Mouse (Mus musculus) forebrain, embryonic 11.5 days (tissue): ENCODE measurements around the gene Hist1h2bb. TPM values are rescaled to one million over a fixed set of nuclear protein-coding genes. Genes with fewer than 3 reads are reported as not detected.
"Not testable (repeated sequence)": the region's sequence is repeated elsewhere in the genome, so short reads cannot be mapped to it uniquely, and the experiment has no call there.

Experiments
- ATAC-seq: fragments of 200-750 bp; cut with Nextera tagmentation; replicated peaks from 2 replicates; pipeline ENCODE4 v1.8.0; 2017; ENCODE audit warnings: moderate TSS enrichment; ENCODE audit not compliant: low FRiP score
- DNase-seq: peaks from one replicate; pipeline ENCODE4 v3.0.0-alpha.2; 2017; ENCODE audit warnings: low spot score
- H3K27ac ChIP-seq: fragments of 300-500 bp; sonication (generic); 2 replicates; pipeline ENCODE4 v1.5.1; 2014; ENCODE audit warnings: low read depth, low read length
- H3K27me3 ChIP-seq: fragments of 300-500 bp; sonication (generic); 2 replicates; pipeline ENCODE4 v1.6.1; 2014; ENCODE audit warnings: mild to moderate bottlenecking, low read length, mixed read lengths; ENCODE audit not compliant: control insufficient read depth, insufficient read depth
- H3K36me3 ChIP-seq: fragments of 300-500 bp; sonication (generic); 2 replicates; pipeline ENCODE4 v1.6.1; 2014; ENCODE audit warnings: mild to moderate bottlenecking, low read length, moderate library complexity, mixed read lengths; ENCODE audit not compliant: control insufficient read depth, insufficient read depth
- H3K4me1 ChIP-seq: fragments of 300-500 bp; sonication (generic); replicated peaks from 2 replicates; pipeline ENCODE4 v1.6.1; 2014; ENCODE audit warnings: low read length, mixed read lengths; ENCODE audit not compliant: control insufficient read depth, insufficient read depth
- H3K4me2 ChIP-seq: fragments of 300-500 bp; sonication (generic); 2 replicates; pipeline ENCODE4 v1.6.1; 2014; ENCODE audit warnings: low read depth, mild to moderate bottlenecking, low read length, moderate library complexity, mixed read lengths; ENCODE audit not compliant: severe bottlenecking
- H3K4me3 ChIP-seq: fragments of 300-500 bp; sonication (generic); 2 replicates; pipeline ENCODE4 v1.5.1; 2014; ENCODE audit warnings: low read depth, low read length
- H3K9ac ChIP-seq: fragments of 300-500 bp; sonication (generic); 2 replicates; pipeline ENCODE4 v1.6.1; 2014; ENCODE audit warnings: low read length
- H3K9me3 ChIP-seq: fragments of 300-500 bp; sonication (generic); 2 replicates; pipeline ENCODE4 v1.6.1; 2016; ENCODE audit warnings: low read length, mixed read lengths; ENCODE audit not compliant: control insufficient read depth
- WGBS: fragments of 180-500 bp; shearing (Covaris S2); extraction: QIAGEN DNeasy Blood & Tissue Kit; methylation state at CpG from one replicate; pipeline ENCODE4 v1.1.7; 2014; 5-methylcytosine and 5-hydroxymethylcytosine counted together
- polyA plus RNA-seq: library from polyadenylated mRNA; unstranded; fragments of >200 nt; fragmentation: Nextera tagmentation; extraction: Ambion mirVana; gene quantifications from 2 replicates; pipeline ENCODE4 v1.2.1, GENCODE M21; 2014

Hist1h2bb gene
- polyA plus RNA-seq, result 2.6 and 3.4 TPM in 2 replicates

DNA sequence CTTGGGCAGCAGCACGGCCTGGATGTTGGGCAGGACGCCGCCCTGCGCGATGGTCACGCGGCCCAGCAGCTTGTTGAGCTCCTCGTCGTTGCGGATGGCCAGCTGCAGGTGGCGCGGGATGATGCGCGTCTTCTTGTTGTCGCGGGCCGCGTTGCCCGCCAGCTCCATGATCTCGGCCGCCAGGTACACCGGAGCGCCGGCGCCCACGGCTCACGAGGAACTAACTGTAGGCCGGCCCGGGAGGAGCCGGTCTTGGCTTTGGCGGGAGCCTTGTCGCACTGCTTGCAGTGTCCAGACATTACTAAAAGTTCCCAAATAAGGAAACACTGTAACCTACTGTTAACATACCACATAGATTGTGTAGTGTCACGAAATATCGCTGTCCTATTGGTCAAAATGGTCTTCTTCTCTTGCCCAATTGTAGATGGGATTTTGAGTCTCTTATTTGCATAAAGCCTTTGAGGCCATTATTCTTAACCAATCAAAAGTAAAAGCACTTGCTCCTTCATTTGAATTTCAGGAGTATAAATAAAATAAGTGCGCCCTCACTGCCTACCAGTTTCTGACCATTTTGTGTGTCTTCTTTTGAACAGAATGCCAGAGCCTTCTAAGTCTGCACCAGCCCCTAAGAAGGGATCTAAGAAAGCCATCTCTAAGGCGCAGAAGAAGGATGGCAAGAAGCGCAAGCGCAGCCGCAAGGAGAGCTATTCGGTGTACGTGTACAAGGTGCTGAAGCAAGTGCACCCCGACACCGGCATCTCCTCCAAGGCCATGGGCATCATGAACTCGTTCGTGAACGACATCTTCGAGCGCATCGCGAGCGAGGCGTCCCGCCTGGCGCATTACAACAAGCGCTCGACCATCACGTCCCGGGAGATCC is at the start of gene Hist1h2bb:
Hist1h2bb (plus strand) TSS at position 534 of the 880 bp plus-strand sequence.
- H3K27me3 ChIP-seq, H3K4me1 ChIP-seq, H3K9me3 ChIP-seq, H3K36me3 ChIP-seq: not testable (repeated sequence)
- H3K4me3 ChIP-seq, result peak within 1 kb of the TSS; percentile 38
- under 1% methylated on average over 36 of the region's 58 CpGs for whole genome bisulfite sequencing
- H3K27ac ChIP-seq, result peak within 1 kb of the TSS; percentile 99
- peak within 1 kb of the TSS; percentile 81 for H3K9ac ChIP-seq
- ATAC-seq (peak; percentile 90), DNase-seq (peak; percentile 87)
- peak within 1 kb of the TSS; percentile 60 for H3K4me2 ChIP-seq

DNA sequence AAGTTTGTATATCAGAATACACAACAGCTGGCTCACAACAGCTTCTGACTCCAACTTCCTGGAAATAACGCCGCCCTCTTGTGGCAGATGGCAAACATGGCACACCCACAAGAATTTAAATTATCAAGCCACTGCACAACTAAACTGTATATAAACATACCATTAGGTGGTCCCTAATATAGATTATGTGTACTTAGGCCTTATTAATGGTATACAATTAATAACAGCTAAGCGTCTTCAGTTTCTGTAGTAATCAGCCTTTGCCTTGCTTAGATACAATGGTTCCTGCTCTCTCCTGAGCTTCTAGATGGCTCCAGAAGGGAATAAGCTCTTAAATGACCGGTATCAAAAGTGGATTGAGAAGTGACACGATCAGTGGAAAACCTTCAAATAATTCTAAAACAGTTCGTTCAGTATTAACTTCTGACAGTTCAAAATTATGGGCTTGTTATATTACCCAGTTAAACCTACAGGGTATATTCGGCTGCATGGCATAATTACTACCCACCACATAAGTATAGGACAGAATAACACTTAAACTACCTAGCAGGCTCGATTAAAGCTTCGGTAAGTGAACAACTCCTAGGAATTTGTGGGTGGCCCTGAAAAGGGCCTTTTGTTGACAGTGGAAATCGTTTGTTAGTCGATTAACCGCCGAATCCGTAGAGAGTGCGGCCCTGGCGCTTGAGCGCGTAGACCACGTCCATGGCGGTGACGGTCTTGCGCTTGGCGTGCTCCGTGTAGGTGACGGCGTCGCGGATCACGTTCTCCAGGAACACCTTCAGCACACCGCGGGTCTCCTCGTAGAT is 48.8 kb upstream of the Hist1h2bb start:
- Histone ChIP-seq H3K9ac (peak overlapping the region; percentile 43), H3K27me3 (no peaks in the 10 kb centered on the region), H3K4me3 (peak overlapping the region; percentile 36), H3K36me3 (no peaks in the 10 kb centered on the region), H3K9me3 (no peaks in the 10 kb centered on the region), H3K4me1 (no peaks in the 10 kb centered on the region), H3K4me2 (peak overlapping the region; percentile 45), H3K27ac (peak overlapping the region; percentile 81)
- under 1% methylated on average over 23 of the region's 32 CpGs for WGBS
- DNase-seq (peak; percentile 80), ATAC-seq (peak; percentile 64)

DNA sequence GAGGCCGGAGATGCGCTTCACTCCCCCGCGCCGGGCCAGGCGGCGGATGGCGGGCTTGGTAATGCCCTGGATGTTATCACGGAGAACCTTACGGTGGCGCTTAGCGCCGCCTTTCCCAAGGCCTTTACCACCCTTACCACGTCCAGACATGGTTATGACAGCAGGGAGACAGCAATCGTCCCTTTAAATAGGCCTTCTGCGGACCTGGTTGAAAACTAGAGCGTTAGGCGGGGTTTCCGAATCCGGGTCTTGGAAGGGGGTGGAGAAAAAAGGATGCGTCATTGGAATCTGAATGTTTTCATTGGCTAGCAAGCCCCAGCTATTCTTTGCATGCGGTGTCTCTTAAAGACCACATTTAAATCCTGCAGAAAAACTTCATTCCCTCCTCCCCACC is 48.2 kb upstream of the Hist1h2bb start, which contains the start of gene Hist1h4c:
Hist1h4c (minus strand) TSS at position 155 of the 394 bp plus-strand sequence.
- peak; percentile 96 for ATAC-seq
- peak within 1 kb of the TSS; percentile 81 for H3K27ac ChIP-seq
- WGBS, result 0% methylated on average over 19 of the region's 22 CpGs
- H3K4me2 ChIP-seq, result peak within 1 kb of the TSS; percentile 45
- DNase-seq, result peak; percentile 97
- H3K36me3 ChIP-seq, result no peaks in the 10 kb centered on the region
- no peaks in the 10 kb centered on the region for H3K27me3 ChIP-seq
- H3K4me3 ChIP-seq, result peak within 1 kb of the TSS; percentile 36
- peak within 1 kb of the TSS; percentile 43 for H3K9ac ChIP-seq
- no peaks in the 10 kb centered on the region for H3K4me1 ChIP-seq
- H3K9me3 ChIP-seq, result no peaks in the 10 kb centered on the region

DNA sequence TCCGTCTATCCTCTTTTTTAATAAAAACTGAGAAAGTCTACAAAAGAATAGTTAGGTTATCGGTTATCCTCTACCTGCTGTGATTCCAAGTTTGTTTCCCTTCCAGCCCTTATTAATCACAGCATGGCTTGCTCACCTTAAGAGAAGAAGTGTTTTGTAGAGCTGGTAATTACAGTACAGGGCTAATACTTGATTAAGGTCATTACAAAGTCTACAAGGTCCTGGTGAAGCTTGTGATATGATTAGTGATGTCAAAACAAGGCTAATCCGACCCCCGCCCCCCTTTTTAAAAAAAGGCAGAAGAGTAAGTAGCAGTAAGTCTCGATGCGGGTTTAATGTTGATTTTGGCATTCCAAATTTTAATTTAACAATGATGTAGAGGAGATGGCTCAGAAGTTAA is 47.5 kb upstream of the Hist1h2bb start:
- ATAC-seq (no peak), DNase-seq (no peak)
- Histone ChIP-seq H3K9ac (no peak overlapping the region; the same call in 1 of the 2 replicates), H3K27ac (peak overlapping the region; percentile 81), H3K4me1 (no peaks in the 10 kb centered on the region), H3K4me2 (peak overlapping the region; percentile 33; the same call in 1 of the 2 replicates), H3K27me3 (no peaks in the 10 kb centered on the region), H3K9me3 (no peaks in the 10 kb centered on the region), H3K36me3 (no peaks in the 10 kb centered on the region), H3K4me3 (no peak overlapping the region)
- WGBS, result 54% methylated on average over 6 of the region's 6 CpGs

DNA sequence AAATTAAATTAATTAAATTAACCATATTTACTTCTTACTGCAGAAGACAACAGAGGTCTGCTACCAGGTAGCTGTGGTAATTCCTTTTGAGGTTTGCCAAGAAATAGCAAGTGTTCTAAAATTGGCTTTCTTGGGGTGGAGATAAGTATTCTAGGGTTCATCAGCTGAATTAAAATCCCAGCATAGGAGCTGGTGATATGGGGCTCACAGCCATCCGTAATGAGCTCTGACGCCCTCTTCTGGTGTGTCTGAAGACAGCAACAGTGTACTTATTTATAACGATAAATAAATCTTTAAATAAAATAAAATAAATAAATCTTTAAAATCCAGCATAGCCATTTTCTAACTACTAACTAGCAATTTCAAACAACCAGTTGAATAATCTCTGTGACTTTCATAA is 46.8 kb upstream of the Hist1h2bb start:
- H3K4me3 ChIP-seq, result no peak overlapping the region
- no peaks in the 10 kb centered on the region for H3K4me1 ChIP-seq
- H3K4me2 ChIP-seq, result no peak overlapping the region
- no peaks in the 10 kb centered on the region for H3K36me3 ChIP-seq
- 73% methylated on average over 3 of the region's 3 CpGs for WGBS
- ATAC-seq (no peak), DNase-seq (no peak)
- H3K27me3 ChIP-seq, result no peaks in the 10 kb centered on the region
- H3K9me3 ChIP-seq, result no peaks in the 10 kb centered on the region
- no peak overlapping the region for H3K9ac ChIP-seq
- H3K27ac ChIP-seq, result no peak overlapping the region

DNA sequence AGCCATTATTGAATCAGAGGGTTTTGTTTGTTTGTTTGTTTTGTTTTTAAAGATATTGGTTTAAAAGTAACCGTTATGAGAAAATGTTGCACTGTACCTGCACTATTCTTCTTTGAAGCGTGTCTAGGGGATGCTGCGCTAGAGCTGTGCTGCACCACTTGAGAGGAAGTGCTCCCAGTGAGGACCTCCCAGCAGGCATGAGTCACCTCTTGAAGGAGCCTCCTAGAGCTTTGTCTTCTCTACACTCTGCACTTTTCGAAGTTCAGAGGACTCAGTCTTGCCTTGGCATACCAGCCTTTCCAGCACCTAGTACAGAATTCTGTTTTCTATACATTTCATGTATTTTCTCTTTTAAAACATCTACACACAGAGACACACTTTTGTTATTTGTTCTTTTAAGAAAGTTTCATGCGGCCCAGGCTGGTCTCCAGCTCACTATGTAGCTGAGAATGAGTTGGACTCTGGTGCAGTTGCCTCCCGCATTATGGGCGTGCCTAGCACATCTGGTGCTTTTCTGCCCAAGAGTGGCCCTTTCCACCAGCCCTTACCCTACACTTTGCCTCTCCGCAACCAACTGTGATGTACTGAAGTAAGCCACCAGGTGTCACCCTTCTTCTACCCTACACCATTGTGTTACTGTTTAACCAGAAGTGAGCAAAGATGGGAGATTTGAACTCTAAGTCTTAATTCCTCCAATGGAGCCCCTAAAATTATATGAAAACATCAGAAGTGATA is 45.6 kb upstream of the Hist1h2bb start:
- Histone ChIP-seq H3K9me3 (no peaks in the 10 kb centered on the region), H3K4me3 (no peak overlapping the region), H3K9ac (no peak overlapping the region), H3K4me2 (no peak overlapping the region), H3K27me3 (no peaks in the 10 kb centered on the region), H3K36me3 (no peaks in the 10 kb centered on the region), H3K27ac (no peak overlapping the region), H3K4me1 (no peaks in the 10 kb centered on the region)
- DNase-seq (peak; percentile 77), ATAC-seq (peak; percentile 33)
- WGBS, result 30% methylated on average over 8 of the region's 8 CpGs

DNA sequence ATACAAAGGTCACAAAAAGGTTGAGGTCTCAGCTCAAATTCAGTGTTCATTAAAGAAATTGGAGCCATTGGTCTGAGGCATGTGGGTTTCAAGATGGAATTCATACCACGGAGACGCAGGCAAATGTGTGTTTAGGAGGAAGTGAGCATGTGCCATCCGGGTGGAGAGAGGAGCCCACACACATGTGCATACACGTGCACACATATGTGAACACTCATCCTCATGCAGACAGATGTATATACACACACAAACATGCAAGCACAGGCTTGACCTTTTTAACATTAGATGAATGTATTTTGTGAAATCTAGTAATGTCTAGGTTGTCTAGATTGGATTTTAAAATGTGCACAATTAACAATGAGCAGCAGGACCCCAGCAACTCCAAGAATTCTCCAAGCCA is 44.3 kb upstream of the Hist1h2bb start:
- ATAC-seq, result no peak
- Histone ChIP-seq H3K27ac (no peak overlapping the region), H3K4me1 (no peaks in the 10 kb centered on the region), H3K4me2 (no peak overlapping the region), H3K9ac (no peak overlapping the region), H3K36me3 (no peaks in the 10 kb centered on the region), H3K9me3 (no peaks in the 10 kb centered on the region), H3K27me3 (no peaks in the 10 kb centered on the region), H3K4me3 (no peak overlapping the region)
- no peak for DNase-seq
- 87% methylated on average over 4 of the region's 4 CpGs for WGBS

DNA sequence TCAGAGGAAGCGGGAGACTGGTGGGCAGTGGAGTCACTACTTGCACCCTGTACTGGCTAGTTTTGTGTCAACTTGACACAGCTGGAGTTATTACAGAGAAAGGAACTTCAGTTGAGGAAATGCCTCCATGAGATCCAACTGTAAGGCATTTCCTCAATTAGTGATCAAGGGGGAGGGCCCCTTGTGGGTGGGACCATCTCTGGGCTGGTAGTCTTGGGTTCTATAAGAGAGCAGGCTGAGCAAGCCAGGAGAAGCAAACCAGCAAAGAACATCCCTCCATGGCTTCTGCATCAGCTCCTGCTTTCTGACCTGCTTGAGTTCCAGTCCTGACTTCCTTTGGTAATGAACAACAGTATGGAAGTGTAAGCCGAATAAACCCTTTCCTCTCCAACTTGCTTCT is 43.7 kb upstream of the Hist1h2bb start:
- H3K9ac ChIP-seq, H3K36me3 ChIP-seq, H3K4me1 ChIP-seq, ATAC-seq, H3K27me3 ChIP-seq, DNase-seq, H3K4me3 ChIP-seq, H3K4me2 ChIP-seq, H3K9me3 ChIP-seq, H3K27ac ChIP-seq: not testable (repeated sequence)
- 85% methylated on average over 2 of the region's 2 CpGs for WGBS
